Mouse (Mus musculus) thymus, postnatal 4 days (tissue): ENCODE measurements around the gene Dnm1.

Experiments used
- DNase-seq: peaks from one replicate; pipeline ENCODE4 v3.0.0; 2021

Gene Dnm1

GRCm38 (mm10) chr2:32335888-32336287, 17.2 kb downstream of the Dnm1 start:
- no peak for DNase-seq

GRCm38 (mm10) chr2:32332159-32332558, 21.0 kb downstream of the Dnm1 start:
- DNase-seq, result no peak

- DNase-seq, result no peak
Measured at GRCm38 (mm10) chr2:32329531-32329930, 23.6 kb downstream of the Dnm1 start.

- no peak for DNase-seq
Measured at GRCm38 (mm10) chr2:32328911-32329460, 24.2 kb downstream of the Dnm1 start.

- no peak for DNase-seq
Measured at GRCm38 (mm10) chr2:32327200-32327599, 25.9 kb downstream of the Dnm1 start.

- no peak for DNase-seq
Measured at GRCm38 (mm10) chr2:32325342-32325741, 27.8 kb downstream of the Dnm1 start.

- no peak for DNase-seq
Measured at GRCm38 (mm10) chr2:32324322-32324721, 28.8 kb downstream of the Dnm1 start.

- DNase-seq, result no peak
Measured at GRCm38 (mm10) chr2:32322754-32323741, 30.1 kb downstream of the Dnm1 start.

- no peak for DNase-seq
Measured at GRCm38 (mm10) chr2:32321591-32322298, 31.4 kb downstream of the Dnm1 start.

- no peak for DNase-seq
Measured at GRCm38 (mm10) chr2:32320721-32321120, 32.4 kb downstream of the Dnm1 start.

GRCm38 (mm10) chr2:32319586-32320580, 33.3 kb downstream of the Dnm1 start:
- no peak for DNase-seq

GRCm38 (mm10) chr2:32318709-32319585, 34.2 kb downstream of the Dnm1 start:
- DNase-seq, result no peak

GRCm38 (mm10) chr2:32317791-32318417, 35.2 kb downstream of the Dnm1 start:
- peak; percentile 34 for DNase-seq

- no peak for DNase-seq
Measured at GRCm38 (mm10) chr2:32316887-32317656, 36.1 kb downstream of the Dnm1 start.

GRCm38 (mm10) chr2:32315751-32316150, 37.4 kb downstream of the Dnm1 start:
- DNase-seq, result no peak

GRCm38 (mm10) chr2:32314831-32315230, 38.3 kb downstream of the Dnm1 start:
- DNase-seq, result no peak

GRCm38 (mm10) chr2:32312318-32312964, 40.7 kb downstream of the Dnm1 start:
- peak; percentile 97 for DNase-seq

- peak; percentile 60 for DNase-seq
Measured at GRCm38 (mm10) chr2:32311443-32312317, 41.5 kb downstream of the Dnm1 start.
